Mouse (Mus musculus): ENCODE data around the gene Ppp4r1.

DNA sequence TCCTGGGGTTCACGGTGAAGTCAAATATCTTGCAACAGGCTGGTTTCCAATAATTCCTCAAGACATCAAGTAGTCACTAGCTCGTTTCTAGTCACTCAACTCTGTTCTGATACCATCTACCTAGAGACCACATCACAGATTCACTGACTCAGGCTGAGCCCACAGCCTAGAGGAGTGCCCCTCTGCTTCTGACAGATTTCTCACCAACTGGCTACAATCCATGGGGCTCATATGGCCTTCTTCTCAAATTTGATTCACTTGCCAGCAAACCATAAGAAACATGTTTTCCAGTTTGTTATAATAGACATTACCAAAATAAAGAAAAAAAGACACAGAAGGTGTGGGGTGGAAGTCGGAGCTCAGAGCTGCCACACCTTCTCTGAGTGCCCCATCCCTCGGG, 40.8 kb upstream of the Ppp4r1 start:
- TF ChIP-seq CTCF (IDR thresholded peaks at IDR 0.05; ENCODE audit: low read depth) (no peak), EP300 (IDR thresholded peaks at IDR 0.05; ENCODE audit: low read depth) (no peak)

Data from heart, postnatal 0 days (tissue).